Mouse (Mus musculus): ENCODE measurements around the gene Zfp143. TPM values are rescaled to one million over a fixed set of nuclear protein-coding genes. Genes with fewer than 3 reads are reported as not detected.

The Zfp143 gene
- polyA plus RNA-seq, 1 experiment from 2014 or later = 14.3 TPM

DNA sequence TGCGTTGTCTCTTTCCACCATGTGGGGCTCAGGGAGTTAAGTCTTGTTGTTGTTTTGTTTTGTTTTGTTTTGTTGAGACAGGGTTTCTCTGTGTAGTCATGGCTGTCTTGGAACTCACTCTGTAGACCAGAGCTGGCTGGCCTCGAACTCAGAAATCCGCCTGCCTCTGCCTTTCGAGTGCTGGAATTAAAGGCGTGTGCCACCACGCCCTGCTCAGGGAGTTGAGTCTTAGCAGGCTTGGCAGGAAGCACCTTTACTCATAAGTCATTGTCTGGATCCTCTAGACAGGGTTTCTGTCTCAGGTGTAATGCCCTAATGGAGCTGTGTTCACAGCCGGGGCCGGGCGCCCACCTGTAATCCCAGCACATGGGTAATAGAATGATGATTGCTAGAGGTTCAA lies 2.7 kb downstream of the Zfp143 start:
- H3K27ac ChIP-seq (replicated peaks in 1 of 2; ENCODE audit: control insufficient read depth in 1 of 2, insufficient read depth in 1 of 2, low read depth in 2 of 2, low read length in 2 of 2) = no peak overlapping the region
- no peaks in the 10 kb centered on the region for H3K27me3 ChIP-seq (ENCODE audit: control insufficient read depth, insufficient read depth, low read length)
- no peak overlapping the region for H3K4me3 ChIP-seq (ENCODE audit: control insufficient read depth in 1 of 2, insufficient read depth in 1 of 2, low read depth in 1 of 2, low read length in 2 of 2)
- no peak for ATAC-seq (ENCODE audit: insufficient number of reproducible peaks, insufficient read depth, low FRiP score, low read depth)
- no peaks in the 10 kb centered on the region for H3K9me3 ChIP-seq (ENCODE audit: control insufficient read depth, low read length)
- H3K9ac ChIP-seq (ENCODE audit: low read length) = no peak overlapping the region
- no peak overlapping the region for H3K4me2 ChIP-seq (ENCODE audit: low read length)
- peaks cover 24% of the 10 kb centered on the region for H3K36me3 ChIP-seq (ENCODE audit: control insufficient read depth, insufficient read depth, low read length)
- 96% methylated on average over 9 of the region's 9 CpGs for WGBS
- H3K4me1 ChIP-seq (ENCODE audit: control insufficient read depth in 2 of 2, insufficient read depth in 2 of 2, low read length in 2 of 2) = peaks cover 0 to 9% of the 10 kb centered on the region in 2 experiments; a peak in 2 of 4 replicates

GRCm38 (mm10) chr7:110069070-110069469 lies 8.1 kb downstream of the Zfp143 start:
- H3K4me1 ChIP-seq (ENCODE audit: control insufficient read depth in 2 of 2, insufficient read depth in 2 of 2, low read length in 2 of 2) = no peaks in the 10 kb centered on the region
- no peak overlapping the region for H3K4me2 ChIP-seq (ENCODE audit: low read length)
- no peak overlapping the region for H3K27ac ChIP-seq (replicated peaks in 1 of 2; ENCODE audit: control insufficient read depth in 1 of 2, insufficient read depth in 1 of 2, low read depth in 2 of 2, low read length in 2 of 2)
- H3K27me3 ChIP-seq (ENCODE audit: control insufficient read depth, insufficient read depth, low read length) = no peaks in the 10 kb centered on the region
- WGBS = 86% methylated on average over 2 of the region's 2 CpGs
- no peak overlapping the region for H3K9ac ChIP-seq (ENCODE audit: low read length)
- peaks cover 65% of the 10 kb centered on the region for H3K36me3 ChIP-seq (ENCODE audit: control insufficient read depth, insufficient read depth, low read length)
- no peak for ATAC-seq (ENCODE audit: insufficient number of reproducible peaks, insufficient read depth, low FRiP score, low read depth)
- H3K4me3 ChIP-seq (ENCODE audit: control insufficient read depth in 1 of 2, insufficient read depth in 1 of 2, low read depth in 1 of 2, low read length in 2 of 2) = no peak overlapping the region
- no peaks in the 10 kb centered on the region for H3K9me3 ChIP-seq (ENCODE audit: control insufficient read depth, low read length)

DNA sequence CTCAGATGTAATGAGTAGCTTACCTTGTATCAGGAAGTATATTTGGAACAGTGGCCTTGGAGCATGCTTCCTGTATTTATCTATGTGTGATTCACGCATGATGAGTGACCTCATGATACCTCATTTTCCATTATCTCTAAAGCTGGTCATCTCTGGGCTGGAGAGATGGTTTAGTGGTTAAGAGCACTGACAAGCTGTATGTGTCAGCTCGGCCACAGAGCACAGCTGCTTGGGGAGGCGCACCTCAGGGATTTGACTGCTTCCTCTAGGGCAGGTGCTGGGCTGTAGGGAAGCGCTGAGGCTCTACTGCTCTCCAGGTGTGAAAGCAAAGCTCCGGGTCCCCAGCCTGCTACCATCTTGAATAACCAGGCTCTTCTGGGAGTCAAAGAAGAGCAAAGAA lies 17.2 kb downstream of the Zfp143 start:
- Histone ChIP-seq H3K4me2 (ENCODE audit: low read length) (no peak overlapping the region), H3K4me1 (ENCODE audit: control insufficient read depth in 2 of 2, insufficient read depth in 2 of 2, low read length in 2 of 2) (no peaks in the 10 kb centered on the region), H3K27ac (replicated peaks in 1 of 2; ENCODE audit: control insufficient read depth in 1 of 2, insufficient read depth in 1 of 2, low read depth in 2 of 2, low read length in 2 of 2) (no peak overlapping the region), H3K27me3 (ENCODE audit: control insufficient read depth, insufficient read depth, low read length) (no peaks in the 10 kb centered on the region), H3K4me3 (ENCODE audit: control insufficient read depth in 1 of 2, insufficient read depth in 1 of 2, low read depth in 1 of 2, low read length in 2 of 2) (no peak overlapping the region), H3K36me3 (ENCODE audit: control insufficient read depth, insufficient read depth, low read length) (peaks cover 98% of the 10 kb centered on the region), H3K9me3 (ENCODE audit: control insufficient read depth, low read length) (no peaks in the 10 kb centered on the region), H3K9ac (ENCODE audit: low read length) (no peak overlapping the region)
- no peak for ATAC-seq (ENCODE audit: insufficient number of reproducible peaks, insufficient read depth, low FRiP score, low read depth)
- WGBS = 91% methylated on average over 5 of the region's 5 CpGs

- WGBS = 70% methylated on average over 13 of the region's 13 CpGs
- no peak overlapping the region for H3K4me2 ChIP-seq (ENCODE audit: low read length)
- no peaks in the 10 kb centered on the region for H3K27me3 ChIP-seq (ENCODE audit: control insufficient read depth, insufficient read depth, low read length)
- no peak overlapping the region for H3K4me3 ChIP-seq (ENCODE audit: control insufficient read depth in 1 of 2, insufficient read depth in 1 of 2, low read depth in 1 of 2, low read length in 2 of 2)
- peaks cover 97% of the 10 kb centered on the region for H3K36me3 ChIP-seq (ENCODE audit: control insufficient read depth, insufficient read depth, low read length)
- H3K9me3 ChIP-seq (ENCODE audit: control insufficient read depth, low read length) = no peaks in the 10 kb centered on the region
- no peak overlapping the region; a peak in 1 of 4 replicates for H3K27ac ChIP-seq (replicated peaks in 1 of 2; ENCODE audit: control insufficient read depth in 1 of 2, insufficient read depth in 1 of 2, low read depth in 2 of 2, low read length in 2 of 2)
- H3K9ac ChIP-seq (ENCODE audit: low read length) = no peak overlapping the region
- no peaks in the 10 kb centered on the region for H3K4me1 ChIP-seq (ENCODE audit: control insufficient read depth in 2 of 2, insufficient read depth in 2 of 2, low read length in 2 of 2)
- no peak for ATAC-seq (ENCODE audit: insufficient number of reproducible peaks, insufficient read depth, low FRiP score, low read depth)
Observed at GRCm38 (mm10) chr7:110083386-110084165, 22.6 kb downstream of the Zfp143 start.

- Histone ChIP-seq H3K4me1 (ENCODE audit: control insufficient read depth in 2 of 2, insufficient read depth in 2 of 2, low read length in 2 of 2) (no peaks in the 10 kb centered on the region), H3K4me2 (ENCODE audit: low read length) (no peak overlapping the region), H3K36me3 (ENCODE audit: control insufficient read depth, insufficient read depth, low read length) (peaks cover 97% of the 10 kb centered on the region), H3K27ac (replicated peaks in 1 of 2; ENCODE audit: control insufficient read depth in 1 of 2, insufficient read depth in 1 of 2, low read depth in 2 of 2, low read length in 2 of 2) (no peak overlapping the region), H3K9ac (ENCODE audit: low read length) (no peak overlapping the region), H3K4me3 (ENCODE audit: control insufficient read depth in 1 of 2, insufficient read depth in 1 of 2, low read depth in 1 of 2, low read length in 2 of 2) (no peak overlapping the region), H3K27me3 (ENCODE audit: control insufficient read depth, insufficient read depth, low read length) (no peaks in the 10 kb centered on the region), H3K9me3 (ENCODE audit: control insufficient read depth, low read length) (no peaks in the 10 kb centered on the region)
- no peak for ATAC-seq (ENCODE audit: insufficient number of reproducible peaks, insufficient read depth, low FRiP score, low read depth)
Observed at GRCm38 (mm10) chr7:110085217-110085616, 24.2 kb downstream of the Zfp143 start.

- Histone ChIP-seq H3K9ac (ENCODE audit: low read length) (no peak overlapping the region), H3K4me1 (ENCODE audit: control insufficient read depth in 2 of 2, insufficient read depth in 2 of 2, low read length in 2 of 2) (no peaks in the 10 kb centered on the region), H3K27ac (replicated peaks in 1 of 2; ENCODE audit: control insufficient read depth in 1 of 2, insufficient read depth in 1 of 2, low read depth in 2 of 2, low read length in 2 of 2) (no peak overlapping the region), H3K4me3 (ENCODE audit: control insufficient read depth in 1 of 2, insufficient read depth in 1 of 2, low read depth in 1 of 2, low read length in 2 of 2) (no peak overlapping the region), H3K27me3 (ENCODE audit: control insufficient read depth, insufficient read depth, low read length) (no peaks in the 10 kb centered on the region), H3K36me3 (ENCODE audit: control insufficient read depth, insufficient read depth, low read length) (peaks cover 98% of the 10 kb centered on the region), H3K9me3 (ENCODE audit: control insufficient read depth, low read length) (no peaks in the 10 kb centered on the region), H3K4me2 (ENCODE audit: low read length) (no peak overlapping the region)
- 74% methylated on average over 4 of the region's 4 CpGs for WGBS
- ATAC-seq (ENCODE audit: insufficient number of reproducible peaks, insufficient read depth, low FRiP score, low read depth) = no peak
Observed at GRCm38 (mm10) chr7:110087914-110088313, 26.9 kb downstream of the Zfp143 start.

GRCm38 (mm10) chr7:110091670-110092069 lies 30.7 kb downstream of the Zfp143 start:
- Histone ChIP-seq H3K27ac (replicated peaks in 1 of 2; ENCODE audit: control insufficient read depth in 1 of 2, insufficient read depth in 1 of 2, low read depth in 2 of 2, low read length in 2 of 2) (no peak overlapping the region), H3K4me1 (ENCODE audit: control insufficient read depth in 2 of 2, insufficient read depth in 2 of 2, low read length in 2 of 2) (no peaks in the 10 kb centered on the region), H3K9me3 (ENCODE audit: control insufficient read depth, low read length) (no peaks in the 10 kb centered on the region), H3K4me2 (ENCODE audit: low read length) (no peak overlapping the region), H3K36me3 (ENCODE audit: control insufficient read depth, insufficient read depth, low read length) (peaks cover 98% of the 10 kb centered on the region), H3K9ac (ENCODE audit: low read length) (no peak overlapping the region), H3K4me3 (ENCODE audit: control insufficient read depth in 1 of 2, insufficient read depth in 1 of 2, low read depth in 1 of 2, low read length in 2 of 2) (no peak overlapping the region), H3K27me3 (ENCODE audit: control insufficient read depth, insufficient read depth, low read length) (no peaks in the 10 kb centered on the region)
- WGBS = 84% methylated on average over 7 of the region's 7 CpGs
- no peak for ATAC-seq (ENCODE audit: insufficient number of reproducible peaks, insufficient read depth, low FRiP score, low read depth)

DNA sequence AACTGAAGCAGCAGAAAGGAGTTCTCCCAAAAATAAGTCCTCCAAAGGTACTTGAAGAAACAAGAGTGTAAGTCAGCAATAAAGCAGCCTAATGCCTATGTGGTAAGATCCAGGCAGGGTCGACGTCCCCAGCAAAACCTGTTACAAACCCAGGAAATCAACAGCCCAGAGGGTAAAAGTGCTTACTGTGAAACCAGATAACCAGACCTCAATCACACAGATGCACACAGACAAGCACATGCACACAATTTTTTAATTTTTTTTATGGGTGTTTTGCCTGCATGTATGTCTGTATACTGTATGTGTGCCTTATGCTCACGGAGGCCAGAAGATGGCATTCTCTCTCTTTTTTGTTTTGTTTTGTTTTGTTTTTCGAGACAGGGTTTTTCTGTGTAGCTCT lies 35.3 kb downstream of the Zfp143 start:
- Histone ChIP-seq H3K27me3 (ENCODE audit: control insufficient read depth, insufficient read depth, low read length) (no peaks in the 10 kb centered on the region), H3K4me1 (ENCODE audit: control insufficient read depth in 2 of 2, insufficient read depth in 2 of 2, low read length in 2 of 2) (peaks cover 0 to 2% of the 10 kb centered on the region in 2 experiments; a peak in 1 of 4 replicates), H3K9me3 (ENCODE audit: control insufficient read depth, low read length) (no peaks in the 10 kb centered on the region), H3K27ac (replicated peaks in 1 of 2; ENCODE audit: control insufficient read depth in 1 of 2, insufficient read depth in 1 of 2, low read depth in 2 of 2, low read length in 2 of 2) (no peak overlapping the region), H3K9ac (ENCODE audit: low read length) (no peak overlapping the region), H3K36me3 (ENCODE audit: control insufficient read depth, insufficient read depth, low read length) (peaks cover 52% of the 10 kb centered on the region), H3K4me2 (ENCODE audit: low read length) (no peak overlapping the region), H3K4me3 (ENCODE audit: control insufficient read depth in 1 of 2, insufficient read depth in 1 of 2, low read depth in 1 of 2, low read length in 2 of 2) (no peak overlapping the region)
- ATAC-seq (ENCODE audit: insufficient number of reproducible peaks, insufficient read depth, low FRiP score, low read depth) = no peak
- WGBS = 81% methylated on average over 4 of the region's 4 CpGs
